Mouse (Mus musculus): Measurements from ENCODE around the gene Colgalt2.

DNA sequence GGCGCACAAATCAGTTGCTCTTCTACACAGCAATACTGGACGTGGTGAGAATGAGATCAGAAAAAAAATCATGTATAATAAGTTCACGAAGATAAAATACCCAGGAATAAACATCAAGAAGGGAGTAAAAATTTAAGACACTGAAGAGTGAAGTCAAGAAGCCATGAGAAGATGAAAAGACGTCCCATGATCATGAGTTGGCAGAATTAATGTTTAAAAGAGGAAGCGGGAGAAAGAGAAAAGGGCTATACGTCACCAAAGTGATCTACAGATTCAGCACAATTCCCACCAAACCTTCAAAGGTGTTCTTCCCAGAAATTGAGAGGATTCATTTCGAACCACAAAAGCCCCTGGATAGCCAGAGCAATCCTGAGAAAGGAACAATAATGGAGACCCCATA lies 30.2 kb downstream of the Colgalt2 start:
- TF ChIP-seq GATA1 (IDR thresholded peaks at IDR 0.05; ENCODE audit: borderline replicate concordance, low read length) (no peak), FLI1 (IDR thresholded peaks at IDR 0.05; ENCODE audit: low read length) (no peak)

All from megakaryocyte, embryonic 14.5 days (primary cell).